Mouse (Mus musculus): ENCODE results near the gene Ccdc88c. TPM values are rescaled to one million over a fixed set of nuclear protein-coding genes. Genes with fewer than 3 reads are reported as not detected.

Gene Ccdc88c
- polyA plus RNA-seq, 1 experiment: 18.0 TPM

DNA sequence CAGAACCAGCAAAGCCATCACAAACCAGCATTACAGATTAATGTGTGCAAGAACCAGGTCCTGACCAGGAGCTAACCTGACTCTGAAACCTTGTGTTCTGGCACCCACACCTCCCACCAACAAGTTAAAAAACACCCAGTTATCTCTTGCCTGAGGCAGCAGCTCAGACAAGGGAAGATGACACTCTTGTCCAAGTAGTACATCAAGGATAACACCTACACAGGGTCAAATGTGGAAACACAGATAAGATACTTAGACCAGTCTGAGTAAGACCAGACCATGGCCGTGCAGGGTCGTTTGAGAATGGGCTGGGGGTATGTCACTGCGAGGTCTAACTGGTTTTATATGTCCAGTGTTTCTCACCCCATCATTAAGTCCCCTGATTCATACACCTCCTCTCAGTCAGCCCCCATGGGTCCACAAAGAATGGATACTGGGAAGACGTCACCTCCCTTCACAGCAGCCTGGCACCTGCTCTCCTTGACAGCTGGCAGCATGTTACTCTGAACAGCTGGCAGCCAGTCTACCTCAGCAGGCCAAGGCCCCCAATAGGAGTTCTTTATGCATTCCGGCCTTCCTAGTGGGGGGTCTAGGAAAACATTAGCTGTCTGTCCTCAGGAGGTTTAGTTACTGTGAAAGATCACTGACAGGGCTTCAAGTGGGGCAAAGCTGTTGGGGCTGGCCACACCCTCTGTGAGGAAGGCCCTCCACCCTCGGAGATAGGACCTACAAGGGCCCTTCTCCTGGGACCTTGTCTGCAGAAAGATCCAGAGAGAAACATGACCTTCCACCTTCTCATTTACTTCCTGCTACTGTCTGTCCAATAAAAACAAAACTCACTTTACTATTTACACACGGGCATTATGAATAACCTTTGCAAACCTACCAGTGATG lies 29.5 kb downstream of the Ccdc88c start:
- no peak for DNase-seq (ENCODE audit: extremely low spot score in 1 of 2, low spot score in 1 of 2)

DNA sequence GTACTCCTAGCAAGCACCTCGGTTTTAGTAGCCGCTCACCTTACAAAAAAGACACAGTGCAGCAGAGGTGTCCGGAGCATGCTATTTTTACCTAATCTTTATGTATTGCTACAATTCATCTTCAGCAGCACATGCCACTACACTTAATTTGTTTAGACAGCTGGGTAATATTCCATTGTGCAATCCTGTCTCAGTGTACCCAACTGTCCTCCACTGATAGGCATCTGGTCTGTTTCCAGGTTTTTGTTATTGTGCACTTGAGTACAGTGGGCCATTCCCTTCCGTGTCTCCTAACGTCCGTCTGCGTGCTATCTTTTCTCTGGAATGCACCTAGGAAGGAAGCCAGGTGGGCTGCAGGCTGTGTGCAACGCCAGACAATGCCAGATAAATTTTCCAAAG lies 30.3 kb downstream of the Ccdc88c start:
- DNase-seq (ENCODE audit: extremely low spot score in 1 of 2, low spot score in 1 of 2): no peak

DNA sequence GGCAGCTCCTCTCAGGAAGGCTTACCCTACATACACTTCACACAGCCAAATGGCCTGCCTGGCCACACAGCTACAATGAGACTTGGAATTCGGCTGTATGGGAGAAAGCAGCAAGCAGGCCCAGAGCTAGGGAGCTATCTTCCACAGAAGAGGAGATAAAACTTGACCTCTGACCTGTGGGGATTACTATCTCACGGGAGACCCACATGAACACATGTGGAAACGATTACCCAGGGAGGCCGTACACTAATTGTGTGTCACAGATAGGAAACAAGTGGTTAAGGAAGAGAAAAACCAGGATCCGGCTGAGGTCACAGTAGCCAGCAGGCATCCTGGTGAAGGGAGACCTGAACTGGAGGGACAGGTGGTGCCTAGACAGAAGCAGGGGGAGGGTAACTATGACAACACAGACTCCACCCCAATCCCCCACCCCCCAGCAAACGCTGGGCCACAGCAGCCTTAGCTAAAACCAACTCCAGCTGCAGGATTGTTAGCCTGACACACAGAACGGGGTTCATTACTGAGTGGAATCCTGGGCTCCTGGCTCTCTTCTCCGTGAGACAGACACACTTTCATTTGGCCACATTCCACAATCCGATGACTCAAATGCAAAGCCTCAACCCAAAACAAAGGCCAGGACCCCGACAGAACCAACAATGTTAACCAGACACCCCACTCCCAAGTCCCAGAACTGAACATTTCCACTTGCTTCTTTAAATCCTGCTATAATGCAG lies 30.9 kb downstream of the Ccdc88c start:
- no peak for DNase-seq (ENCODE audit: extremely low spot score in 1 of 2, low spot score in 1 of 2)

DNA sequence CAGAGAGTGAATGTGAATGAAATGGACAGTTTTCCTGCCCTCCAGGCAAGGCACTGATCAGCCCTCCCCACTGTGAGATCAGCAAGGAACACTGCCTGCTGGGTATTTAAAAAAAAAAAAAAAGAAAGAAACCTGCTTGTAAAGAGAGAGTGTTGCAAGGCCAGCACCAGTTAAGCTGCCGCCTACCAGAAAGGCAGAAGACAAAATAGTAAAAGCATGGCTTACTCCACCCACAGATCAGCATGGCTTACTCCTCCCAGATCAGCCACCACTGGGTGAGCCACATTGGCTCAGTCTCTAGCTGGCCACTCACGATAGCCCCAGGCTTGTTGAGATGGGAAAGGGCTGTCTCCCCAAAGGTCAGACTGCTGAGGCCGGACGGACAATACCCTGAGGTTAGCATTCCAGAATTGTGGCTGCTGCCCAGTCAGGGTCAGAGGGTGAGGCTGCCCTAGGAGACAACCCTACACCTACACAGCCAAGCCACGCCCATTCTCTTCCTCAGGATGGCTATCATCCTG lies 32.4 kb downstream of the Ccdc88c start:
- peak; percentile 63 to 68 for DNase-seq (ENCODE audit: extremely low spot score in 1 of 2, low spot score in 1 of 2)

DNA sequence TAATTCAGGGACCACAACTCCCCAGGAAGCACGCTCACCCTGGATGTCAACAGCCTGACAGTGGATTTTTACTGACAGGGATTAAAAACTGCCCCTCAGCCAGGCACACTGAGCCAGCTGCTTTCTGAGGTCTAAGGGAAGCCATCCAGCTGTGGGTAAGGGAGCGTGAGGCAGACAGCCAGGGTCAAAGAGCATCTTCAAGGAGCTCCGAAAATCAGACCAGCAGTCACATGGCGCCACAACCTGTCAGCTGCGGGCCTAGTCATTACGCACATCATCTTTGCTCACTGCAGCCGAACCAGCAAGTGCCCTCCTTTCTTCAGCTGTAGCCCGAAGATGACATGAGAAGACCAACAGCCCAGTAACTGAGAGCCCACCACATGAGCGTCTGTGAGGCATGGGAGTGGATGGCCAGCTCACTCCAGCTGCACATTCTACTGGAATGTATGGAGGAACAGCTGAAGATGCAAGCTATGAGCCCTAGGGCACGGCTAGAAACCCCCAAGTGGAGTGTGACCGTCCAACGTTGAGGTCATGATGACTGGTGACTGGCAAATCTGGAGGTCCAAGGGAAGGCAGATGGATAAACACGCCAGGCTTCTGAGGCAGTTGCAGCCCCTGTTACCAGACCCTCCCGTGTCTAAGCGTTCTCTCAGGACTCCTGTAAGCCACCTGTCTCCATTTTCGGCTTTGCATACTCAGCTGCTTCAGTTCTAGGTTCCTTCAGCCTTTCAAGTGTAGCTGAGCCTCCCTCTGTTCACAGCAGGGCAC lies 33.1 kb downstream of the Ccdc88c start:
- DNase-seq (ENCODE audit: extremely low spot score in 1 of 2, low spot score in 1 of 2): no peak

DNA sequence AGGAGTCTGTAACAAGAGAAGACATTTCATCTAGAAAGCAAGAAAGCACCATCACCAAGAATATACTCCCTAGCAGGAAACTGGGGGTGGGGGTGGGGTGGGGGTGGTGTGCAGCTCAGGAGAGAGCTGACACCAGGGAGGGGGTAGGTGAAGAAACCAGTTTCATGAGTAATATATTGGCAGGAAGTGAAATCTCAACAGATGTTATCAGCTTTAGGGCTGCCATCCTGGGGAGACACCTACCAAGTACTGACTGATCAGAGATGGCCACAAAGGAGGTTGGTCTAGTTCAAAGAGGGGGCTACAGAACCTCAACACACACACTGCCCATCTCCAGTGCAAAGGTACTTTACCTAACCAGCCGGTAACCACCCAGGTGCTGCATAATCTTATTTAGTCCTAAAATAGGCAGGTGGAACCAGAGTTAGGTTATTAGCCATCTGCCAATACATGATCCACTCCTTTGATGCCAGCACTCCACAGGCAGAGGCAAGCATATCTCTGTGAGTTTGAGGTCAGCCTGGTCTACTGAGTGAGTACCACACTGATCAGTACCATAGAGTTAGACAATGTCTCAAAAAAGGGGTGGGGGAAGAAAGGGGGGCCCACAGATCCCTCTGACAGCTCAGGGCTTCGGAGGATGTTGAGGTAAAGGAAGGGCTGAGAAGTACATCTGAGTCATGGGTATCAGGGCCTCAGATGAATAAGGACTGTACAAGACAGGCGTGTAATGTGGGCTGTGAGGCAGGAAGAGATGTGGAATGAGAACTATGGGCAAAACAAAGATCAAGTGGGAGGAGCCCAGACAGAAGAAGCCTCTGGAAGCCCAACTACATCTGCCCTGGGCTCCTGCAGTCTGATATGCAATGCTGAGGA lies 34.5 kb downstream of the Ccdc88c start:
- DNase-seq (ENCODE audit: extremely low spot score in 1 of 2, low spot score in 1 of 2): peak in 1 of 2 experiments; percentile 45

DNA sequence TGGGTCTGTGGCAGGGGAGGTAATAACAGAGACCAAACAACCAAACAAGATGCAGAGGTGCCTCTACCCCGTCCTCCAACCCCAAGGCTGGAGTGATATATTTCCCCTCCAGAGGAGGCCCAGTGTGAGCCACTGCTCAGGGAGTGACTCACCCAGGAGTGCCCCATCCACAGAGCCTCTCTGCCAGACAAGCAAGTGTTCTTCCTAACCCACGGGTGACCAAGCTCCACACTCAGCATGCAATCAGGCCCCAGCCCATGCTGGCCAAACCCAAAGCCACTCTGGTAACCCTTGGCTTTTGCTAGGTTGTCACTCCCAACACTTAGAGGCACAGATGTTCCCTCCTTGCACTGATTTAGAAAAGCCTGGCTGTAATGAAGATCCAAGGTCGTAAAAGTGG lies 35.7 kb downstream of the Ccdc88c start:
- no peak for DNase-seq (ENCODE audit: extremely low spot score in 1 of 2, low spot score in 1 of 2)

DNA sequence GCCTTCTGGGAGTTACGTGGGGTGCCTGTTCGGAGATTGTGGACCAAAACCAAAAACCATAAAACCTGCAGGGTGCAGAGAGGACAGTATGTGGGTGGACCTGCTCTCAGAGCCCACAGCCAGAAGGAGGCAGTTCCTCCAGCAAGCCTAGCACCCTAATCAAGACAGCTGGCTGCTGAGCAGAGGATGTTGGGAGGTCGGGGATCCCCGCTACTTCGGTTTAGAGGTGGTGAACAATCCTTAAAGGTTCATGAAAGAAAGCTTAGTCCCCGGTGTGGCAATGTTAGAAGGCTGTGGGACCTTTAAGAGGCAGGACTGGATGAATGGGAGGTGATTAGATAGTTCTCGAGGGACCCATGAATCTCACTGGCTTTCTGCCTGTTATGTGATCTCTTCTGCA lies 36.4 kb downstream of the Ccdc88c start:
- DNase-seq (ENCODE audit: extremely low spot score in 1 of 2, low spot score in 1 of 2): no peak

DNA sequence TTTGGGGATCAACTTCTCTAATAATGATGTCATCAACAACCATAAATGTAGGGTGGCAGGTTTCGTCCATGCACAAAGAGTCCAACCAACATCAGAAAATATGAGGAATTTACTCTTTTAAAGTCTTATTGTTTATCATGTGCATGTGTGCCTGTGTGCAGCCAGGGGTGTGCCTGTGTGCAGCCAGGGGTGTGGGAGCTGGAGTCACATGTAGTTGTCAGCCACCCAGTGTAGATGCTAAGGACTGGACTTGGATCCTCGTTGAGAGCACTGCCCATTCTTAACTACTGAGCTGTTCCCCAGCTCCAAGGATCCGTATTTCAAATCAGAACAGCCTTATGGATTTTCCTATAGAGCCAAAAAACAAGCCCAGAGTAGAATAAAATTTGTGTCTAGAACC lies 37.7 kb downstream of the Ccdc88c start:
- no peak for DNase-seq (ENCODE audit: extremely low spot score in 1 of 2, low spot score in 1 of 2)

DNA sequence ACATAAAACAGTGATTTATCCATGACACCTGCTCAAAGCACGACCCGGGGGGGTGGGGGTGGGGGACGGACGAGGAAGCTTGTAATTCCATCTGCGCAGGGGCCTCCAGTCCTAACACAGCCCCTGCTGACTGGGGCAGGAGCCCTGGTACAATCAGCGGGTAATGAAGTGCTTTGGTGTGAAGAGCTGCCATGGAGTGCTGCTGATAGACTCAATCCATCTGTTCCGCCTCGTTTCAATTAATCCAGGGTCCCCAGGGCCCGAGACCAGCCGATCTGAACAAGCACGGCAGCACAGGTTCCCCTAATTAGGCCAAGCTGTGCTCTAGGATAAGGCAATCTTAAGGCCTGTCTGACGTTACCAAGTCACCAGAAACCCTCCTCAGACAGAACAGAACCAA lies 38.6 kb downstream of the Ccdc88c start:
- no peak for DNase-seq (ENCODE audit: extremely low spot score in 1 of 2, low spot score in 1 of 2)

DNA sequence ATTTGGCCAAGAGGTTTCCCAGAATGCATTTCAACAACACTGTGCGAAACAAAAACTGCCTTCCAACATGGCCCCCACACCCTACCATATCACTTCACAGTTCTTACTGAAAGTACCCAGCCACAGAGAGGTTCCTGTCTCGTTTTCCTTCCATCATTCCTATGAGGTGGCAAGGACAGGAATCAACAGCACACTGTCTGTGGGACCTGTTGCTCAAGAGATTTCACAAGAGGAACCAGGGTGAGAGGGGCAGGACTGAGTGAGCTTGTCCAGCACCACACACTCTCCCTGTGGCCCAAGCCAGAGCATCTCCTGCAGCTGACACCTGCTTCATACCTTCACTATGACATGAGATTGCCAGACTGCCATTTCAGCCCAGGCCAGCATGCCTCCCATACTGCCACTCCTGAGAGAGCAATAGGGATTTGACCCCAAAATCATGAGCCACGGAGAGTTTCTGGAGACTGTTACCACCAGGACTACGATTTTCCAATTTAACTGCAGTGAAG lies 39.0 kb downstream of the Ccdc88c start:
- DNase-seq (ENCODE audit: extremely low spot score in 1 of 2, low spot score in 1 of 2): no peak

DNA sequence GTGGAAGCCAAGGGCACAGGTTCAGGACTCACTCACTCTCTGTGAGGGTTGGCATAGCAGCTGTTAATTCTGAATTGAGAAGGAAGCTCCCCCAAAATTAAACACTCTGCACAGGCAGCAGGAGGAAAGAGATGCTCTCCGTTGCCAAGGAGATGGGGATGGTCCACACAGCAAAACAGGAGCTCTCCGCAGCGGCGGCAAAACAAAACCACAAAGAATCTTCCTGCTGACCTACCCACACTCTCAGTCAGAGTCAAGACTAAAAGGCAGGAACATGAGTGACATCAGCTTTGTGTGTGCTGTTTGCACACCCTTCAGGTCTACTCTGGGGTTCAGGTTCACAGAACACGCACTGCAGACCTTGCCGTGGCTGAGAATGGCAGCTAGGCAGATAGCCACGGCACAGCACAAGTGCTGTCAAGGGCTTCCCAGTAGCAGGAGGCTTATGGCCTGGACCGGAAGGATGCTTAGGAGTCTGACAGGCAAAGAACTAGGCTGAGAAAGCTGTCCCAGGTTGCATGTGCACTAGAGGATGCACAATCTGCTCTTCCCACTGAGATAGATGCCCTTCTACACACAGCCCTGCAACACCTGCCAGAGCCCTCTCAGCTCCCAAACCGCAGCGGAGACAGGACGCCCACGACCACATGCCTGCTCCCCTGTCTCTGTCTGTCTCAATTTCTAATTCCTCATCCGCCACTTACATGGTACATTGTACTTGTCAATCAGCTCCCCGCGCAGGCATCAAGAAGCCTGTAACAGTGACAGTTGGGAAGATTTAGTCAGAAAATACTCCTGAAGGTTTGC lies 40.3 kb downstream of the Ccdc88c start:
- DNase-seq (ENCODE audit: extremely low spot score in 1 of 2, low spot score in 1 of 2): peak; percentile 70 to 74

DNA sequence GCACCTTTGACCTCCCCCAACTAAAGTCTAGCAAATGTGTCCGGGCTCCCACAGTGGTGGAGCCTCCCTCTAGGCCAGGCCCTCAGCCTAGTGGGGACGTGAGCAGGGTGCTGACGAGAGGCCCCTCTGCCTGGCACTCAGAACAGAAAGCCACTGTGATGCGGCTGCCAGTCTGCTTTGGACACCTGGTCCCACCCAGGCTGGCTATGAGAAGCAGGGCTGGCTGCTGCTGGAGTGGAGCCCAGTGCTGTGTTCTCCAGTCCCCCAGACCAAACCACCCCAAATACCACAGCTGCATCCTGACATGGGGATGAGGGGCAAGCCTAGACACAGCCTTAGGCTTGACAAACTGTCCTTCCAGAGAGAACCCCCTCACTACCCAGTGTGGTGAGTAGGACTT lies 42.4 kb downstream of the Ccdc88c start:
- no peak for DNase-seq (ENCODE audit: extremely low spot score in 1 of 2, low spot score in 1 of 2)

DNA sequence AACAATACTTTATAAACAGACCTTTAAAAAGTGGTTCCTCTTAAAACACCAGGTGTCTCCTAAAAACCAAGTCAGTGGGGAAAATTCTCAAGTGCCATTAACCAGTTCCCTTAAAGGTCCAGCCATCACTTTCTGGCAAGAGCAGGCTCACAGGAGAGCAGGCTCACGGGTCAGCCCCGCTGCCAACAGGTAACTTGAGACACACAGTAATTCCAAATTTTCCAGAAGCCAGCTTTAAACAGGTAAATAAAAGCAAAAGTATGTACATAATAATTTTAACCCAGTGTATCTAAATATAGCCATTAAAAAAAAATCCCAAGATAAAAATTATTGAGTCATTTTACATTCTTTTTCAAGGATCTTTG lies 43.1 kb downstream of the Ccdc88c start:
- no peak for DNase-seq (ENCODE audit: extremely low spot score in 1 of 2, low spot score in 1 of 2)

DNA sequence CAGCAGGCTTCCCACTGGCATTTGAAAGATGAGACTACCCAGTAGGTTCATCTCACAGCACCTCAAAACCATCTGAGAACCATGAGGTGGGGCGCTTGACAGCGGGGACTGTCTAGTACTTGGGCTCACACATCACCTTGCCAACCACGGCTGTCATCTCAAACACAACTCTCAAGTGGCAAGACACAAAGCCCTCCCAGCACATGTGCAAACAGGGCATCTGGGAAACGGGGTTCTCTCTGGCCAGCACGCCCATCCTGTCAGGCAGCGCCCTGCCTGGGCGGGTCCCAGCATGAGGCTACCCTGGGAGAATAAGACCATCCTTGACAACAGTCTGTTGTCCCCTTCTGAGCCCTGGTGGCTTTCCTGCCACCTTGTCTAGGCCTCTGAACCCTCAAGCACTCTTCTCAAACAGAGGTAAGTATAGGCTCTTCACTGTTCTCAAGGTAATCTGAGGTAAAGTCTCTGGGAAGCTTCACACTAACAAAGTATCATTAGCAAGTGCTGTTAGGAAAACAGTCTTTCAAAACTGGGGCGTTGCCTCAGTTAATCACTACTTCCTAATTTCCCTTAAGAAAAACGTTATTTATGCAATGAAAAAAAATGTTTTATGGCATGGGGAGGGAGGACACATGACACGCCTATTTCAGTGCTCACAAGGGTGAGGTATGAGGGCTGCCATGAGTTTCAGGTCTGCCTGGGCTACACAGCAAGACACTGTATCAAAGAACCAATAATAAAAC lies 43.6 kb downstream of the Ccdc88c start:
- no peak for DNase-seq (ENCODE audit: extremely low spot score in 1 of 2, low spot score in 1 of 2)

DNA sequence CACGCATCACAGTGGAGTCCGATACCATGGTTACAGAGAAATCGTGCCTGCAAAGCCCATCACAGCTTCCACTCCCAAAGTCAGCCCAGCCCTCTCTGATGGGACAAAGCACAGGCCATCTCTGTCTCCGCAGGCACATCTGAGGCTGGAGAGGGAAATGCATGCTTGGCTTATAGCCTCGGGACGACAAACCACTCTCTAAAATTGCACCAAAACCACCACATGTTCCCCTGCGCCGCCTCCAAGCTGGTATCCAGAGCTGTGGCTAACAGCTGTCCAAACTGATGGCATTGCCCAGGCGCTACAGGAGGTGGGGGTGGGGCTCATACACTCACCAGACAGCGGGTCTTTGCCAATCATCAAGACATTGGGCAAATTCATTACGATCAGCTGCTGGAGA lies 45.3 kb downstream of the Ccdc88c start:
- DNase-seq (ENCODE audit: extremely low spot score in 1 of 2, low spot score in 1 of 2): no peak

DNA sequence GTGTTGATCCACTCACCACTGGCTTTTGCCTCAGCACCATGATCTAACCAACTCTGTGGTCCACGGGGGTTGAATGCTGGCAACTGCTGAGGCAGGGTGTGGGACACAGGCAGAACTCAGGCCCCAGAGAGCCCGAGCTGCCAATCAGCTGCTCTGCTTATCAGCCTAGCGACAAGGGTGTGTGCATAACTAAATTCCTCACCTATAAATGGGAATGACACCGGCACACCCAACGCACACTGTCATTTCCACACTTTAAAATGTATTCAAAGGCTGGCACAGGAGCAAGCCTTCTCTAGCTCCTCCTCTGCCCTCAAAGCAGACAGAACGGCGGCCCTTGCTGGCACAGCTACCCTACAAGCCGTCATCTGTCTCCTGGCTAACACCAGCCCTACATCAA lies 46.6 kb downstream of the Ccdc88c start:
- DNase-seq (ENCODE audit: extremely low spot score in 1 of 2, low spot score in 1 of 2): no peak

DNA sequence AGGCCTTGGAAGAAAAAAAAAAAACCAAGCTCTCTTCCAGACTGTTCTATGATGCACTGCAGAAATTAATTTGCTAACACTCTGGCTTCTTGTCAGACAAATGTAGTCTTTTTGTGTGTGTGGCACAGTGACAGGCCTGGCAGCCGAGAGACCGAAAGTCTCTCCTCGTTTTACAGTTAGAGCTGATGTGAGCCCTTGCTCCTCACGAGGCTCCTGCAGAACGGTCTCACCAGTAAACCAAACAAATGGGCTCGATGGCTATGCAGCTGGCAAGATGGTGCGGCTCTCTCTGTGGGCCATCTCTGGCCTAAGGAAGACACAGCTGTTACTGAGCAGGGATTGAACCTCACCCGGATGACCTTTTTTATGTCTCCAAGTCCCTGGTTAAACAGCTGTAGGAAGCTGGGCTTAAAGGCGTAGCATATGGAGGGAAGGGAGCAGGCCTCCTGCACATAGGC lies 48.3 kb downstream of the Ccdc88c start:
- peak in 1 of 2 experiments; percentile 54 for DNase-seq (ENCODE audit: extremely low spot score in 1 of 2, low spot score in 1 of 2)

Measured in frontal cortex, adult 2 months (tissue).